Mouse (Mus musculus) CH12.LX (cell line): ENCODE results near the gene Lima1. TPM values are rescaled to one million over a fixed set of nuclear protein-coding genes. Genes with fewer than 3 reads are reported as not detected.
A peak's percentile ranks its signal among the peaks of the same experiment; 100 is the strongest.

Source experiments
- DNase-seq: peaks from one replicate; pipeline ENCODE4 v3.0.0-alpha.2; 2013; ENCODE audit errors: extremely low read depth
- H3K27ac ChIP-seq: 2 replicates; pipeline ENCODE4 v1.5.1; 2012; ENCODE audit warnings: low read depth, mild to moderate bottlenecking, control low read depth, moderate library complexity; ENCODE audit not compliant: insufficient read depth
- H3K27me3 ChIP-seq: replicated peaks from 2 replicates; pipeline ENCODE3; 2012; ENCODE audit warnings: inconsistent platforms
- H3K36me3 ChIP-seq, 2 experiments: replicated peaks in 1 of 2; 2 replicates each; pipeline versions ENCODE3 to v1.6.1; 2012; ENCODE audit warnings: inconsistent platforms in 1 of 2, low read length in 1 of 2, mild to moderate bottlenecking in 1 of 2, mixed read lengths in 1 of 2, moderate library complexity in 1 of 2; ENCODE audit not compliant: control insufficient read depth in 1 of 2, insufficient read depth in 1 of 2
- H3K4me1 ChIP-seq, 2 experiments: 2 replicates each; pipeline ENCODE4 v1.6.1; 2012; ENCODE audit warnings: inconsistent platforms in 1 of 2, moderate library complexity in 1 of 2; ENCODE audit not compliant: insufficient read depth in 2 of 2, control insufficient read depth in 1 of 2
- H3K4me2 ChIP-seq: 2 replicates; pipeline ENCODE4 v1.6.1; 2012; ENCODE audit warnings: low read depth, mild to moderate bottlenecking, control low read depth; ENCODE audit not compliant: poor library complexity, insufficient read depth, severe bottlenecking
- H3K4me3 ChIP-seq, 3 experiments: fragments of 150-350 bp in 1 of 3; sonication (generic) in 1 of 3; replicated peaks in 1 of 3; 2 replicates each; pipeline versions ENCODE3 to v1.5.1; 2011 to 2012; ENCODE audit warnings: low read depth in 2 of 3, low read length in 2 of 3, mild to moderate bottlenecking in 2 of 3, moderate library complexity in 2 of 3, control low read depth in 1 of 3, improper control_type of control experiment in 1 of 3, inconsistent platforms in 1 of 3, mixed read lengths in 1 of 3; ENCODE audit not compliant: poor library complexity in 1 of 3
- H3K79me2 ChIP-seq: replicated peaks from 2 replicates; pipeline ENCODE4 v1.6.1; 2012; ENCODE audit warnings: mild to moderate bottlenecking, moderate library complexity; ENCODE audit not compliant: control insufficient read depth, poor library complexity, insufficient read depth, severe bottlenecking; ENCODE audit errors: extremely low read depth
- H3K9ac ChIP-seq: 2 replicates; pipeline ENCODE4 v1.6.1; 2012; ENCODE audit warnings: low read depth, mild to moderate bottlenecking, control low read depth, moderate library complexity; ENCODE audit not compliant: insufficient read depth
- H3K9me3 ChIP-seq: replicated peaks from 2 replicates; pipeline ENCODE3; 2012; ENCODE audit warnings: low read length, inconsistent platforms, mixed read lengths
- BHLHE40 ChIP-seq: IDR thresholded peaks from 2 replicates; pipeline ENCODE4 v1.6.1; 2011; ENCODE audit warnings: mild to moderate bottlenecking, low read depth, low read length, improper control_type of control experiment
- CTCF ChIP-seq, 2 experiments: IDR thresholded peaks in 1 of 2; conservative IDR thresholded peaks in 1 of 2; 2 replicates each; pipeline ENCODE4 v1.5.1; 2011 to 2012; ENCODE audit warnings: low read depth in 2 of 2, low read length in 2 of 2, improper control_type of control experiment in 1 of 2, inconsistent platforms in 1 of 2, mild to moderate bottlenecking in 1 of 2, moderate library complexity in 1 of 2
- E2F4 ChIP-seq: IDR thresholded peaks from 2 replicates; pipeline ENCODE4 v1.6.1; 2011; ENCODE audit warnings: low read depth, low read length, improper control_type of control experiment; ENCODE audit not compliant: insufficient replicate concordance
- ELF1 ChIP-seq: IDR thresholded peaks from 2 replicates; pipeline ENCODE4 v1.6.1; 2014; ENCODE audit warnings: low read depth, mild to moderate bottlenecking, inconsistent platforms, low read length, improper control_type of control experiment
- EP300 ChIP-seq: IDR thresholded peaks from 2 replicates; pipeline ENCODE4 v1.6.1; 2011; ENCODE audit warnings: low read length, improper control_type of control experiment
- JUN ChIP-seq: IDR thresholded peaks from 2 replicates; pipeline ENCODE4 v1.6.1; 2011; ENCODE audit warnings: low read depth, mild to moderate bottlenecking, low read length, improper control_type of control experiment, moderate library complexity; ENCODE audit not compliant: insufficient read depth
- JUND ChIP-seq: conservative IDR thresholded peaks from 2 replicates; pipeline ENCODE4 v1.6.1; 2011; ENCODE audit warnings: low read depth, low read length, improper control_type of control experiment
- MAFK ChIP-seq: IDR thresholded peaks from 2 replicates; pipeline ENCODE4 v1.6.1; 2011; ENCODE audit warnings: low read length, improper control_type of control experiment; ENCODE audit not compliant: insufficient replicate concordance
- MAX ChIP-seq: IDR thresholded peaks from 2 replicates; pipeline ENCODE4 v1.6.1; 2011; ENCODE audit warnings: low read length, improper control_type of control experiment
- MXI1 ChIP-seq: IDR thresholded peaks from 2 replicates; pipeline ENCODE4 v1.6.1; 2011; ENCODE audit warnings: mild to moderate bottlenecking, low read depth, low read length, improper control_type of control experiment
- MYC ChIP-seq: IDR thresholded peaks from 2 replicates; pipeline ENCODE4 v1.6.1; 2011; ENCODE audit warnings: low read depth, mild to moderate bottlenecking, improper control_type of control experiment, low read length
- PAX5 ChIP-seq: IDR thresholded peaks from 2 replicates; pipeline ENCODE4 v1.6.1; 2012; ENCODE audit warnings: low read length, inconsistent platforms, mixed read lengths
- POLR2A ChIP-seq: IDR thresholded peaks from 2 replicates; pipeline ENCODE4 v1.6.1; 2011; ENCODE audit warnings: low read depth, mild to moderate bottlenecking, improper control_type of control experiment, low read length
- RCOR1 ChIP-seq: conservative IDR thresholded peaks from 2 replicates; pipeline ENCODE4 v1.6.1; 2012; ENCODE audit warnings: low read depth, mild to moderate bottlenecking, inconsistent platforms, low read length, improper control_type of control experiment
- SIN3A ChIP-seq: IDR thresholded peaks from 2 replicates; pipeline ENCODE4 v1.6.1; 2012; ENCODE audit warnings: low read length, improper control_type of control experiment, inconsistent platforms
- SMC3 ChIP-seq: IDR thresholded peaks from 2 replicates; pipeline ENCODE4 v1.6.1; 2011; ENCODE audit warnings: low read depth, low read length, improper control_type of control experiment
- TBP ChIP-seq: conservative IDR thresholded peaks from 2 replicates; pipeline ENCODE4 v1.6.1; 2011; ENCODE audit warnings: low read depth, low read length, improper control_type of control experiment
- UBTF ChIP-seq: IDR thresholded peaks from 2 replicates; pipeline ENCODE4 v1.6.1; 2012; ENCODE audit warnings: low read depth, mild to moderate bottlenecking, inconsistent platforms, low read length, improper control_type of control experiment, moderate library complexity
- ZC3H11A ChIP-seq: IDR thresholded peaks from 2 replicates; pipeline ENCODE4 v1.6.1; 2012; ENCODE audit warnings: low read depth, mild to moderate bottlenecking, inconsistent platforms, low read length, improper control_type of control experiment
- ZMIZ1 ChIP-seq: IDR thresholded peaks from 2 replicates; pipeline ENCODE4 v1.6.1; 2012; ENCODE audit warnings: low read depth, mild to moderate bottlenecking, inconsistent platforms, low read length, improper control_type of control experiment
- ZNF384 ChIP-seq: IDR thresholded peaks from 2 replicates; pipeline ENCODE4 v1.6.1; 2012; ENCODE audit warnings: low read depth, low read length, improper control_type of control experiment, inconsistent platforms
- dilution Hi-C: fragments of 300-500 bp; cut with MboI; formaldehyde crosslinking; loops from 2 replicates; pipeline ENCODE4 v1.14.3; 2020; ENCODE audit warnings: low sequenced_read_pairs; ENCODE audit not compliant: extremely low pct_unique_long_range_greater_than_20kb, extremely low pct_ligation_motif_present
- in situ Hi-C: fragments of 300-500 bp; cut with MboI; formaldehyde crosslinking; loops from 3 replicates; pipeline ENCODE4 v1.14.3; 2019; ENCODE audit warnings: low sequenced_read_pairs, low pct_ligation_motif_present, low pct_unique_long_range_greater_than_20kb, mixed read lengths
- polyA plus RNA-seq: library from polyadenylated mRNA; unstranded; fragments of >175 nt; gene quantifications from 2 replicates; pipeline ENCODE4 v1.2.1, GENCODE M21; 2012; ENCODE audit warnings: low read depth; ENCODE audit not compliant: insufficient read length
- total RNA-seq, 2 experiments: library from RNA; depleted of rRNA; stranded (reverse); fragments of 300-350 nt in 1 of 2; fragments of >200 nt in 1 of 2; gene quantifications; 2 replicates each; pipeline ENCODE4 v1.2.3; 2012 to 2014

Lima1 gene
- total and polyA plus RNA-seq, 3 experiments, result 10.3 to 26.9 (median 18.7) TPM

DNA sequence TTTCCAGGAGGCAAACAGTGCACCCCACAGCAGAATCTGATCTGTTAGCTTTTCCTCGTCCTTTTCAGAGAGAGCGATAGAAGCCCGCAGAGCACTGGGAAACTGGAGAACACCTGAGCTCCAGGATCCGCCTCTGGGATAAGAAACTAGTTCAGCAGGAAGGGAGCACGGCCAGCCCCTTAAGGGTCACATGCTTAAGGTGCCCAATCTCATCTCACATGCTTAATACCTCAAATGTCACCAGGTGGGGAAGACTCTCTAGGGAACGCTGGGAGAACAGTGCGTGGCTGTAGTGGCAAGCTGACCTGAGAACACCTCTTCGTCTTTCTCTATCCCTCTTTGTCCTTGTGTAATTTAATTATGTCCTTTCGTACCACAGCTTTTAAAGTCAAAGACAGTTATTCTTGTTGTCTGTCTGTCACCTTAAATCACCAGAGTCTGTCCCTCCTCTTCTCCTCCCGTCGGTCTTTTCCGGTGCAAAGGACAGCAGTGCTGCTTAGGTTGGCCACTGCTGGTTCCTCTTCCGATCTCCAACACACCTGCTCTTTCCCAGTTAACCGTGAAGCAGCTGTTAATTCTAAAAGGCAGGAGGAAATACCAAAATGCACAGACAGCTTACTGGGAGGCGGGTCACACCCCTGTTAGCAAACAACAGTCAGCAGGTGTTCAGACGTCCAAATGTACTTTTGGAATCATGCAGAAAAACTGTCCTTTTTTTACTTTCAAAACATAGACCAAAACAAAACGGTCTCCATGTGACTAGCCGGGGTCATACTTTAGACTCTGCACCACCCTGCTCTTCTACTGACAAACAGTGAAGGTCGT, 15.4 kb upstream of the Lima1 start:
- dilution Hi-C loops, result no loop called here
- in situ Hi-C loops, result loop anchor here (10.0 kb wide), 2 partner anchors 56 to 286 kb away; partner anchors contain the start of gene Aqp6
- no peaks in the 10 kb centered on the region for H3K36me3 ChIP-seq
- H3K27me3 ChIP-seq, result no peaks in the 10 kb centered on the region
- H3K4me1 ChIP-seq, result peaks cover 0 to 12% of the 10 kb centered on the region in 2 experiments; a peak in 2 of 4 replicates
- no peaks in the 10 kb centered on the region for H3K9me3 ChIP-seq
- peak overlapping the region; percentile 63 for H3K4me2 ChIP-seq
- H3K4me3 ChIP-seq, result peak overlapping the region in 1 of 3 experiments; percentile 37
- H3K79me2 ChIP-seq, result no peaks in the 10 kb centered on the region
- DNase-seq, result peak; percentile 17
- peak; percentile 33; the same call in 1 of the 2 replicates for TF ChIP-seq MAX
- no peak for TF ChIP-seq UBTF
- no peak overlapping the region for H3K27ac ChIP-seq
- no peak overlapping the region for H3K9ac ChIP-seq

DNA sequence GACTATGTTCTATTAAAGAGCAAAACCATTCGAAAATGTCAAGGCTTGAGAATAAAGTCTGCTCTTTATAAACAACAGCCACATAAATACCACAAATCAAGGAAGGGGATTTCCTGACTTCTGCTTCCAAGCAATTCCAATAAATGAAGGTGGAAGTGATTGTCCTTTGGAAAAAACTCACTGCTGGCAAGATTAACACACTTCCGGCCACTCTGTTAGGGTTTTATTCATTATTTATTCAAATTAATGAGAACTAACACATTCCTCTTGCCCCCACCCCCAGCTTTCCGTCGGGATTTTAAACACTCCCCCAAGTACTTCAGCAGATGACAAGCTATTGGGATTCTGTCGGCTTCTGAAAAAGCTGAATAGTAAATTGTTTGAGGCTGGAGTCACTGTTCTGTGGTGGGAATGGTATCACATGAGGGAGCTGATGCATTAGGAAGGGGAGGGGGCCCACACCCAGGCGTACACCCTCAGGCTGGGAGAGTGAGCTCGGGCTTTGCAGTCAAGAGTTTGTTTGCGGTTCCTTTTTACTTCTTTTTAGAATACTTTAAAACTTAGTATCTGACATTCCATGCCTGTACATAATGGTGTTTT, 14.1 kb upstream of the Lima1 start:
- Histone ChIP-seq H3K9ac (no peak overlapping the region), H3K4me2 (no peak overlapping the region), H3K79me2 (no peaks in the 10 kb centered on the region), H3K36me3 (no peaks in the 10 kb centered on the region), H3K27me3 (no peaks in the 10 kb centered on the region), H3K4me3 (no peak overlapping the region), H3K9me3 (no peaks in the 10 kb centered on the region), H3K27ac (no peak overlapping the region), H3K4me1 (peaks cover 0 to 12% of the 10 kb centered on the region in 2 experiments; a peak in 2 of 4 replicates)
- TF ChIP-seq EP300 (no peak), E2F4 (no peak), JUND (no peak), ZC3H11A (no peak), CTCF (conservative IDR thresholded peaks at IDR 0.05 in 1 of 2, IDR thresholded peaks at IDR 0.05 in 1 of 2; ENCODE audit: low read depth in 2 of 2, low read length in 2 of 2) (no peak), SIN3A (no peak), SMC3 (no peak), MYC (no peak), ZNF384 (no peak), JUN (no peak), ZMIZ1 (no peak), MAFK (no peak), RCOR1 (no peak), BHLHE40 (no peak), MAX (no peak), PAX5 (no peak), MXI1 (no peak), TBP (no peak), POLR2A (no peak), ELF1 (no peak)
- in situ Hi-C loops (no loop called here), dilution Hi-C loops (no loop called here)
- no peak for DNase-seq
